Mouse (Mus musculus) CD4-positive naive resting alpha-beta T cell, adult 57 days (primary cell): ENCODE results near the gene Naga. TPM values are rescaled to one million over a fixed set of nuclear protein-coding genes. Genes with fewer than 3 reads are reported as not detected.

ENCODE experiments used
- total RNA-seq: library from RNA; stranded (reverse); gene quantifications from one replicate; pipeline ENCODE4 v1.2.4, GENCODE M21; 2023

Gene Naga
- total RNA-seq, result 56.1 TPM

DNA sequence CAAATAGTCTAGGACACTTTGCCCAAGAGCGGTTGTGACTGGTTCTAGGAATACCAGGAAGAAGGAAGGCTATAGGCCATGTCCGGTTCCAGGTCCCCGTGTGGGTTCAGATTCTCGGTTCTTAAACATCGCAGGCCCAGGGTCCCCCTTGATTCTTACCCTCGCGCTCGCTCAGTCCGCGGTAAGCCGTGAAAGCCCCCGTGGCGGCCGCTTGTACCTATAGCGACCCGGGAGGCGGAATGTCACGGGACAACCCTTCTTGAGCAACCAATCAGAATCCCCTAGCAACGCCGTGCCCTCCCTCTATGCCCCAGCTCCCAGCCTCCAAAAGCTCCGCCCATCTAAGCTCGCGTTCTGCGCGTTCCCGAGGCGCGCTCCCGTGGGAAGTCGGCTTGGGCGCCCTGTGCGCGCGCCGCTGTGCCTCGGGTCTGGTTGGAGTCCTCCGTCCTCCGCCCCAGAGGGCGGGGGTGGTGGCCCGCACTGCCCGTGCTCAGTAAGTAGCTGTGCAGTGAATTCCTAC lies at the start of gene Naga, which contains the start of the genes Pheta2 and Smdt1:
TSS of gene Naga (minus strand) at position 333 of the 520 bp plus-strand sequence.
TSS of gene Pheta2 (plus strand) at position 350 of the 520 bp plus-strand sequence.
TSS of gene Smdt1 (plus strand) at position 367 of the 520 bp plus-strand sequence.

DNA sequence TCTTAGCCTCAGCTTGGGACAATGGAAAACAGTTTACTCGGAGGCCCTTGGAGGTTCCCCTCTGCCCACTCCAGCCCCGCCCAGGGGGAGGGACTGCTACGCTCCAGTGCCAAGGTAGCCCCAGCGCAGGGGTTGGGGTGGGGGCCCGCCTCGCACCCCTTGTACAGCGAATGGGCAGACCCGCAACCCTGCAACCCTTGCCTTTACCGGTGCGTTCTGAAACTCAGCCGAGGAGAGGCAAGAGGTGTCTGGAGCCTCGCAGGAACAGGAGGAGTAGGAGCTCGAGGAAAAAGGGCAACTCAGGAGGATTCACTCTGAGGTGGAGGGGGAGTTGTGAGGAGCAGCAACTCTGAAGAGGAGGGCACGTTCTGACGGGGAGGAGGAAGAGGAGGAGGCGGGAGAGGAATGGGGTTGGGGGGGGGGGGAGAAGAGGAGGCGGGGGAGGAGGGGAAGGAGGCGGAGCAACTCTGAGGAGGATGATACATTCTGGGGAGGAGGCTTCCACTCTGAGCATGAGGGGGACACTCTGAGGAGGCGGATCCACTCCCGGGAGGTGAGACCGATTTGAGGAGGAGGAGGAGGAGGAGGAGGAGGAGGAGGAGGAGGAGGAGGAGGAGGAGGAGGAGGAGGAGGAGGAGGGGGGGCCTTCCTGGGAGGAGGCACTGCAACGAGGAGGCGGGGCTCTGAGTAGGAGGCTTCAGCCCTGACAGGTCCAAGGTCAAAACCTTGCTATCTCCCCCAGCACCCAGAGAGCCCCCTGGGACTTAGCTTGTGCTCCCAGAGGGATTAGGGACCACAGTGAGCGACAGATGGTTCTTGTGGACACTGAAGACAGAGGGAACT lies 41.4 kb upstream of the Naga start, which contains the start of gene Cyp2d22:
TSS of gene Cyp2d22 (minus strand) at position 390 of the 843 bp plus-strand sequence.

DNA sequence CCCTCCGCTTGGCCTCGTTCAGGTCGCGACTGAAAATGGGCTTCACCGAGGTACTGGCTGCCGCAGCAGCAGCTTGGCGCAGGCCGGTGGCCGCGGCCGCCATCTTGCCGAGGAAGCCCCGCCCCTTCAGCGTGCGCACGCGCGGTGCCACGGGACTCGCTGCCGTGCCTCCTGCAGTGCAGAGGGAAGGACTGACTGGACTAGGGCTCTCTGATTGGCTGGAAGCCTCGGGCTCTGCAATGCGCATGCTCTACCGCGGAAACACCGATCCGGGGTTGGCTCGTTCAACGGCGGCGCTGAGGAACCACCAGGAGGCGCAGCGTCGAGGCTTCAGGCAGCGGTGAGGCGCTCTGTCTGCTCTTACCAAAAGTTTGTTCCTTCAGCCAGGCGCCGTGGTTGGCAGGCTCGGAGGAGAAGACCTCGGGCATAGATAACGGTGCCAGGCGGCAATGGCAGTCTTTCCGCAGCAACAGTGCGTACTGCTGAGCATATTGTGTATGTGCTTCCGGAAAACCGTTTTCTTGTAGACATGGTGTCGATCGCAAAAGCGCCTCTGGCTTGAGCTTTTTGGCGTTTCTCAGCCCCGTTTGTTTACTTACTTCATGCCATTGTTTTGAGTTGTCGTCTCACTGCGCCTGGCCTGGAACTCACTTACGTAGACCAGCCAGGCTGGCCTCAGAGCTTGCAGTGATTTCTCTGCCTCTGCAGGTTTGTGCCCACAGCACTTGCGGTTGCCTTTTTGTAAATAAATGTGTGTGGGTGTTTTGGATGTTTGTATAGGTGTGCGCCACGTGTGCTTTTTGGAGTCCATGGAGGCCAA lies 15.6 kb upstream of the Naga start, which contains the start of gene Ndufa6:
TSS of gene Ndufa6 (minus strand) at position 197 of the 820 bp plus-strand sequence.

DNA sequence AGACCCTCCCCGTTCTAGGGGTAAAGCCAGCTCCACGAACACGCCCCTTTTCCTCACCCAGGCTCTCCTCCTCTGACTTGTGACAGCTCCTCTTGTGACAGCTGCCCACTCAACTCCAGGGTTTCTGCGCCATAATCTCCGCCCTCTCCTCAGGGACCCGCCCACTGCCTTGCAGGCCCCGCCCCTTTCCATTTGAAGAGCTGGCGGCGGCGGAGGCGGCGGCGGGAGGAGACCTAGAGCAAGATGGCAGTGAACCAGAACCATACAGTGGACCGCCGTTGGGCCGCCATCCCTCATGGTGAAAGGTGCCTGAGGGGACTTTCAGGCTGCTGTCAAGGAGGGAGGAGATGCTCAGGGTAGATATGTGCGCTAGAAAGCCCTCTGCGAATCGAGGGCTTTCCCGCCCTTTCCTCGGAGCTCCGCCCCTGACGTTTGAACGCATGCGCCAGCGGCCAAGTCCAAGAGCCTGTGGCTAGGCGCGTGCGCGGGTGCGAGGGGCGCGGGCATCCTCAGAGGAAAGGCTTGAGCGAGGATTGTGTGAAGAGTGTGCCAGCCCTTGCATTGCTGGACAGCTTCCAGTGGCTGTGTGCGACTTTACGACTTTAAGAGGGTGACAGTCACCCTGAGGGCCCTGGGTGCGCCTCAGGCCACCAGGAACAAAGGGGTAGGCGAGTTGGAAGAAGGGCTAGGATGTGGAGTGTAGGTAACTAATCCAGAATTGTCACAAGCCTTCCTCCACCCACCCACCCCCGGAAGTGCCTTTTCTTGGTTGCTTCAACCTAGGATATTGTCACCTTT lies 39.8 kb downstream of the Naga start, which contains the start of gene Wbp2nl:
TSS of gene Wbp2nl (plus strand) at position 191 of the 798 bp plus-strand sequence.

Other genes starting within 250 kb of the Naga start
- gene Ccdc134, start 211.0 kb downstream of the Naga start, total RNA-seq, result 36.7 TPM
- 211 TPM for gene Srebf2, start 191.7 kb downstream of the Naga start, total RNA-seq
- not detected for gene Shisa8, start 126.1 kb downstream of the Naga start, total RNA-seq
- gene Tnfrsf13c, start 114.6 kb downstream of the Naga start, total RNA-seq, result 9.7 TPM
- not detected for gene Cenpm, start 94.2 kb downstream of the Naga start, total RNA-seq
- not detected for gene 1500009C09Rik, start 86.5 kb downstream of the Naga start, total RNA-seq
- gene Sept3, start 64.0 kb downstream of the Naga start, total RNA-seq, result not detected
- not detected for gene Wbp2nl, start 40.0 kb downstream of the Naga start, total RNA-seq
- gene Pheta2, start within 50 bp of the Naga start, total RNA-seq, result 0.27 TPM
- 91.4 TPM for gene Smdt1, start within 50 bp of the Naga start, total RNA-seq
- gene Ndufa6, start 15.4 kb upstream of the Naga start, total RNA-seq, result 113 TPM
- 11.1 TPM for gene Cyp2d22, start 41.3 kb upstream of the Naga start, total RNA-seq
- gene Cyp2d11, start 55.1 kb upstream of the Naga start, total RNA-seq, result not detected
- not detected for gene Cyp2d10, start 68.3 kb upstream of the Naga start, total RNA-seq
- gene Cyp2d9, start 94.5 kb upstream of the Naga start, total RNA-seq, result not detected
- not detected for gene Cyp2d12, start 216.1 kb upstream of the Naga start, total RNA-seq